Mouse (Mus musculus) ES-E14 (cell line): ENCODE data around the gene Galt.

Source experiments
- HCFC1 ChIP-seq: IDR thresholded peaks from 2 replicates; pipeline ENCODE4 v1.6.1; 2012; ENCODE audit warnings: low read length, inconsistent platforms, borderline replicate concordance; ENCODE audit not compliant: insufficient read depth
- ZC3H11A ChIP-seq: IDR thresholded peaks from 2 replicates; pipeline ENCODE4 v1.6.1; 2012; ENCODE audit warnings: low read depth, mild to moderate bottlenecking, inconsistent platforms, low read length, borderline replicate concordance

- TF ChIP-seq ZC3H11A (no peak), HCFC1 (no peak)
Observed at GRCm38 (mm10) chr4:41758701-41759100, 3.7 kb downstream of the Galt start.
